Mouse (Mus musculus) retina, postnatal 7 days (tissue): Measurements from ENCODE around the gene Otogl.
"Not testable (repeated sequence)": the region's sequence is repeated elsewhere in the genome, so short reads cannot be mapped to it uniquely, and the experiment has no call there.

Experiments
- DNase-seq: peaks from one replicate; pipeline ENCODE4 v3.0.0-alpha.2; 2012; ENCODE audit warnings: low read depth, low spot score

Gene Otogl

GRCm38 (mm10) chr10:107810649-107811398 is 101.1 kb downstream of the Otogl start:
- DNase-seq = no peak

- no peak for DNase-seq
Observed at GRCm38 (mm10) chr10:107805203-107805602, 106.7 kb downstream of the Otogl start.

GRCm38 (mm10) chr10:107804285-107804684 is 107.6 kb downstream of the Otogl start:
- not testable (repeated sequence) for DNase-seq

GRCm38 (mm10) chr10:107799671-107800353 is 112.1 kb downstream of the Otogl start:
- DNase-seq = peak; percentile 41

- DNase-seq = no peak
Observed at GRCm38 (mm10) chr10:107794812-107795756, 116.8 kb downstream of the Otogl start.

GRCm38 (mm10) chr10:107792491-107792890 is 119.4 kb downstream of the Otogl start:
- no peak for DNase-seq

GRCm38 (mm10) chr10:107779548-107779947 is 132.4 kb downstream of the Otogl start:
- no peak for DNase-seq

GRCm38 (mm10) chr10:107759624-107760023 is 152.3 kb downstream of the Otogl start:
- no peak for DNase-seq

- DNase-seq = no peak
Observed at GRCm38 (mm10) chr10:107753471-107753870, 158.5 kb downstream of the Otogl start.

- DNase-seq = no peak
Observed at GRCm38 (mm10) chr10:107752351-107753143, 159.4 kb downstream of the Otogl start.

GRCm38 (mm10) chr10:107751944-107752343 is 160.0 kb downstream of the Otogl start:
- DNase-seq = no peak

GRCm38 (mm10) chr10:107747566-107747965 is 164.4 kb downstream of the Otogl start:
- no peak for DNase-seq

- no peak for DNase-seq
Observed at GRCm38 (mm10) chr10:107746717-107747116, 165.2 kb downstream of the Otogl start.

- DNase-seq = no peak
Observed at GRCm38 (mm10) chr10:107739815-107740214, 172.1 kb downstream of the Otogl start.

GRCm38 (mm10) chr10:107737743-107738142 is 174.2 kb downstream of the Otogl start:
- DNase-seq = no peak

GRCm38 (mm10) chr10:107735448-107735847 is 176.5 kb downstream of the Otogl start:
- no peak for DNase-seq

- no peak for DNase-seq
Observed at GRCm38 (mm10) chr10:107734327-107734726, 177.6 kb downstream of the Otogl start.

GRCm38 (mm10) chr10:107725631-107726030 is 186.3 kb downstream of the Otogl start:
- no peak for DNase-seq

- DNase-seq = no peak
Observed at GRCm38 (mm10) chr10:107719806-107720205, 192.1 kb downstream of the Otogl start, which contains the start of gene Ptprq. Ptprq (minus strand) TSS chr10:107720051.
